Mouse (Mus musculus) lung, postnatal 0 days (tissue): ENCODE measurements at regions not wholly inside any gene's neighbourhood (a gene's known extent, or its start where the extent isn't known, plus 50 kb on each side); places are given as distances from the start of the nearest gene placed in this dataset.

Source experiments
- ATAC-seq: fragments of 200-750 bp; cut with Nextera tagmentation; 2 replicates; pipeline ENCODE4 v1.8.0; 2017; ENCODE audit warnings: moderate library complexity
- DNase-seq: peaks from one replicate; pipeline ENCODE4 v3.0.0-alpha.2; 2016; ENCODE audit warnings: low spot score
- H3K27ac ChIP-seq: fragments of 300-500 bp; sonication (generic); 2 replicates; pipeline ENCODE4 v1.5.1; 2014; ENCODE audit warnings: antibody characterized with exemption, mild to moderate bottlenecking, low read length, mixed read lengths
- H3K27me3 ChIP-seq: fragments of 300-500 bp; sonication (generic); replicated peaks from 2 replicates; pipeline ENCODE4 v1.6.1; 2014; ENCODE audit warnings: low read length, mixed read lengths; ENCODE audit not compliant: insufficient read depth
- H3K36me3 ChIP-seq: fragments of 300-500 bp; sonication (generic); 2 replicates; pipeline ENCODE4 v1.6.1; 2014; ENCODE audit warnings: low read length, mixed read lengths; ENCODE audit not compliant: insufficient read depth
- H3K4me1 ChIP-seq: fragments of 300-500 bp; sonication (generic); 2 replicates; pipeline ENCODE4 v1.6.1; 2014; ENCODE audit warnings: antibody characterized with exemption, low read depth, low read length, mixed read lengths; ENCODE audit not compliant: insufficient read depth
- H3K4me2 ChIP-seq: fragments of 300-500 bp; sonication (generic); replicated peaks from 2 replicates; pipeline ENCODE4 v1.6.1; 2014; ENCODE audit warnings: low read depth, mild to moderate bottlenecking, low read length, moderate library complexity, mixed read lengths
- H3K4me3 ChIP-seq: fragments of 300-500 bp; sonication (generic); 2 replicates; pipeline ENCODE4 v1.5.1; 2014; ENCODE audit warnings: low read depth, low read length
- H3K9ac ChIP-seq: fragments of 300-500 bp; sonication (generic); replicated peaks from 2 replicates; pipeline ENCODE4 v1.6.1; 2014; ENCODE audit warnings: low read depth, mild to moderate bottlenecking
- H3K9me3 ChIP-seq: fragments of 300-500 bp; sonication (generic); 2 replicates; pipeline ENCODE4 v1.6.1; 2016; ENCODE audit warnings: low read length, mixed read lengths
- CTCF ChIP-seq: IDR thresholded peaks from 2 replicates; pipeline ENCODE4 v1.5.1; 2016; ENCODE audit warnings: antibody characterized with exemption, mild to moderate bottlenecking
- EP300 ChIP-seq: IDR thresholded peaks from 2 replicates; pipeline ENCODE4 v1.6.1; 2016; ENCODE audit warnings: antibody characterized with exemption, mild to moderate bottlenecking, control low read depth
- WGBS: fragments of 180-500 bp; shearing (Covaris S2); extraction: QIAGEN DNeasy Blood & Tissue Kit; methylation state at CpG from one replicate; pipeline ENCODE4 v1.1.7; 2014; 5-methylcytosine and 5-hydroxymethylcytosine counted together

GRCm38 (mm10) chr14:18963287-18963686 lies 69.2 kb upstream of the Ube2e2 start:
- H3K9ac ChIP-seq, result no peak overlapping the region
- H3K4me3 ChIP-seq, result no peak overlapping the region
- H3K4me2 ChIP-seq, result no peak overlapping the region
- DNase-seq (no peak), ATAC-seq (no peak)
- H3K36me3 ChIP-seq, result no peaks in the 10 kb centered on the region
- 71% methylated on average over 2 of the region's 2 CpGs for WGBS
- no peaks in the 10 kb centered on the region for H3K27me3 ChIP-seq
- no peaks in the 10 kb centered on the region for H3K9me3 ChIP-seq
- H3K27ac ChIP-seq, result no peak overlapping the region
- TF ChIP-seq CTCF, result no peak
- TF ChIP-seq EP300, result no peak
- no peaks in the 10 kb centered on the region for H3K4me1 ChIP-seq
